Mouse (Mus musculus) intestine, embryonic 15.5 days (tissue): Measurements from ENCODE around the gene Zc3hav1l. TPM values are rescaled to one million over a fixed set of nuclear protein-coding genes. Genes with fewer than 3 reads are reported as not detected.

ENCODE experiments used
- ATAC-seq: fragments of 200-750 bp; cut with Nextera tagmentation; 2 replicates; pipeline ENCODE4 v1.8.0; 2017; ENCODE audit warnings: moderate TSS enrichment, moderate library complexity
- H3K27ac ChIP-seq: fragments of 300-500 bp; sonication (generic); 2 replicates; pipeline ENCODE4 v1.5.1; 2015; ENCODE audit warnings: mild to moderate bottlenecking, inconsistent platforms
- H3K27me3 ChIP-seq: fragments of 300-500 bp; sonication (generic); replicated peaks from 2 replicates; pipeline ENCODE4 v1.6.1; 2015; ENCODE audit warnings: inconsistent platforms
- H3K36me3 ChIP-seq: fragments of 300-500 bp; sonication (generic); 2 replicates; pipeline ENCODE4 v1.6.1; 2015; ENCODE audit warnings: inconsistent platforms
- H3K4me1 ChIP-seq: fragments of 300-500 bp; sonication (generic); replicated peaks from 2 replicates; pipeline ENCODE4 v1.6.1; 2015; ENCODE audit warnings: inconsistent platforms
- H3K4me2 ChIP-seq: fragments of 300-500 bp; sonication (generic); replicated peaks from 2 replicates; pipeline ENCODE4 v1.6.1; 2015; ENCODE audit warnings: mild to moderate bottlenecking, inconsistent platforms
- H3K4me3 ChIP-seq: fragments of 300-500 bp; sonication (generic); replicated peaks from 2 replicates; pipeline ENCODE4 v1.5.1; 2015; ENCODE audit warnings: inconsistent platforms
- H3K9ac ChIP-seq: fragments of 300-500 bp; sonication (generic); 2 replicates; pipeline ENCODE4 v1.6.1; 2015; ENCODE audit warnings: inconsistent platforms
- H3K9me3 ChIP-seq: fragments of 300-500 bp; sonication (generic); 2 replicates; pipeline ENCODE4 v1.6.1; 2016; ENCODE audit warnings: inconsistent platforms
- whole genome bisulfite sequencing: fragments of 180-500 bp; shearing (Covaris S2); methylation state at CpG from one replicate; pipeline ENCODE4 v1.1.7; 2015; 5-methylcytosine and 5-hydroxymethylcytosine counted together
- polyA plus RNA-seq: library from polyadenylated mRNA; unstranded; fragments of >200 nt; fragmentation: Nextera tagmentation; extraction: Ambion mirVana; gene quantifications from 2 replicates; pipeline ENCODE4 v1.2.1, GENCODE M21; 2015

Gene Zc3hav1l
- polyA plus RNA-seq, 1 experiment from 2014 or later = 9.0 TPM

DNA sequence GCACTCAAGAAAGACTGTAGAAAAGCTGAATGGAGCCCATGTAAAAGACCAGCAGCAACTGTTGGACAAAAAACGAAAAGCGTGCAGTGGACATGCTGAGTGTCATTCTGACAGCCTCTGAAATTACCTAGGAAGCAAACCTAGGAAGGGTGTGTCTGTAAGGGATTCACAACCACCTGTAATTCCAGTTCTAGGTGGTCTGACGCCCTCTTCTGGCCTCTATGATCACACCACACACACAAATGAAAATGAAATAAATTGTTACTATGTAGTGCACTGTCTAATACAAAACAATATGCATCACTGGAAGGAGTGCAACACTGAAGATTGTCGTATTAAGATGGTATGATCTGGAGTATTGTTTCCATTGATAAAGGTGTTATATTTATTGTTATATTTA lies 37.2 kb downstream of the Zc3hav1l start:
- Histone ChIP-seq H3K27me3 (no peaks in the 10 kb centered on the region), H3K27ac (no peak overlapping the region), H3K4me2 (no peak overlapping the region), H3K9me3 (no peaks in the 10 kb centered on the region), H3K4me3 (no peak overlapping the region), H3K36me3 (no peaks in the 10 kb centered on the region), H3K9ac (no peak overlapping the region), H3K4me1 (no peaks in the 10 kb centered on the region)
- ATAC-seq = no peak
- WGBS = 72% methylated on average over 4 of the region's 4 CpGs

DNA sequence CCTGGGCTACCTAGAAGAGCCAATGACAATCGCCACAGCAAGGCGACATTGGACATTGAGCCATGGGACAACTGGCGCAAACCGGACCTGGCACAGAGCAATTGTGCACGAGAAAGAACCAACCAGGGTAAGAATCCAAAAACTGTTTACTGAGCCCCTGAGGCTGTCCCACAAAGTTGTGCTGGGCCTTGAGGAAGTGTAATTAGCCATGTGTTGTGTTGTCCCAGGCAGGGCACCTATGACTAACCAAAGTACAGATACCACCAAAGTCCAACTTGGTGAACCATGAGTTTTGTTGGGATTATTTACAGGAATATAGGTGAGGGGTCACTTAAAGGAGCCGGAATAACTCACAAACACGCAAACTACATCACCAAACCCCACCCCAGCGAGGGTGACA lies 41.6 kb downstream of the Zc3hav1l start:
- Histone ChIP-seq H3K27me3 (no peaks in the 10 kb centered on the region), H3K36me3 (no peaks in the 10 kb centered on the region), H3K9ac (no peak overlapping the region), H3K4me1 (peaks cover 9% of the 10 kb centered on the region), H3K4me2 (no peak overlapping the region), H3K9me3 (no peaks in the 10 kb centered on the region), H3K27ac (no peak overlapping the region), H3K4me3 (no peak overlapping the region)
- ATAC-seq = no peak
- 93% methylated on average over 8 of the region's 8 CpGs for WGBS

DNA sequence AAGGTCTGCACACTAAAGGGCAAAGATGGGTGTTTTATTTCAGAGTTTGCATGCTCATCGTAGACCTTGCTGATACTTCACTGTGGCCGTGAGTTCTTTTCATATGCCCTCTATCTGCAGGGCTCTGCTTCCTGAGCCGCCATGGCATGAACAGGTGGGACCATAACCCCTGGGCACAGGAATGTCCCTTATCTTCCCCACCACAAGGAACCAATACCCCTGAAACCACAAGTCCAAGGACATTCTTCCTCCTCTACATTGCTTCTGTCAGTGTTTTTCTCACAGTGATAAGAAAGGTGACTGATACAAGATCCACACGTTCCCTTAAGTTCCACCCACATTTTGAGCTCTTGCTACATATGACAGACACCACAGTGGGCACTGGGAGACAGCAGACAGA lies 42.3 kb downstream of the Zc3hav1l start:
- ATAC-seq = no peak
- Histone ChIP-seq H3K4me2 (no peak overlapping the region), H3K9ac (no peak overlapping the region), H3K36me3 (no peaks in the 10 kb centered on the region), H3K4me1 (peaks cover 14% of the 10 kb centered on the region), H3K27ac (no peak overlapping the region), H3K27me3 (no peaks in the 10 kb centered on the region), H3K9me3 (no peaks in the 10 kb centered on the region), H3K4me3 (no peak overlapping the region)
- WGBS = 78% methylated on average over 4 of the region's 4 CpGs

DNA sequence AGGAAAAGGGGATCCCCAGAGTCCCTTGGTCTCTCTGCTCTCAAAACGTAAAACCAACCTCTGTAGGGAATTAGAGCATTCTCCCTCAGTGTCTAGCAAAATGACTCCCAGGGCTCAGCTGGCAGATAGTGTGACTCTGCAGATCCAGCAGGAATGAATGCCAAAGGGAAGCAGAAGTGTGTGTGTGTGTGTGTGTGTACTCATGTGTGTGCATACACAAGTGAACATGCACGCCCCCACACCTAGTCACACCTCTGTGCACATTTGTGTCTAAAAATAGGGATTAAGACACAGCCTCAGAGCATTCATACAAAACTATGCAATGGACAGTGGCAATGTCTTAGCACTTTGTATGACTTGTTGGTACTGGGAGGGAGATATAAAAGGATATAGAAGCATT lies 43.3 kb downstream of the Zc3hav1l start:
- Histone ChIP-seq H3K27me3 (no peaks in the 10 kb centered on the region), H3K4me2 (no peak overlapping the region), H3K9ac (no peak overlapping the region), H3K4me3 (no peak overlapping the region), H3K27ac (no peak overlapping the region), H3K36me3 (no peaks in the 10 kb centered on the region), H3K9me3 (no peaks in the 10 kb centered on the region), H3K4me1 (peaks cover 14% of the 10 kb centered on the region)
- no peak for ATAC-seq
- WGBS = 81% methylated on average over 2 of the region's 2 CpGs

DNA sequence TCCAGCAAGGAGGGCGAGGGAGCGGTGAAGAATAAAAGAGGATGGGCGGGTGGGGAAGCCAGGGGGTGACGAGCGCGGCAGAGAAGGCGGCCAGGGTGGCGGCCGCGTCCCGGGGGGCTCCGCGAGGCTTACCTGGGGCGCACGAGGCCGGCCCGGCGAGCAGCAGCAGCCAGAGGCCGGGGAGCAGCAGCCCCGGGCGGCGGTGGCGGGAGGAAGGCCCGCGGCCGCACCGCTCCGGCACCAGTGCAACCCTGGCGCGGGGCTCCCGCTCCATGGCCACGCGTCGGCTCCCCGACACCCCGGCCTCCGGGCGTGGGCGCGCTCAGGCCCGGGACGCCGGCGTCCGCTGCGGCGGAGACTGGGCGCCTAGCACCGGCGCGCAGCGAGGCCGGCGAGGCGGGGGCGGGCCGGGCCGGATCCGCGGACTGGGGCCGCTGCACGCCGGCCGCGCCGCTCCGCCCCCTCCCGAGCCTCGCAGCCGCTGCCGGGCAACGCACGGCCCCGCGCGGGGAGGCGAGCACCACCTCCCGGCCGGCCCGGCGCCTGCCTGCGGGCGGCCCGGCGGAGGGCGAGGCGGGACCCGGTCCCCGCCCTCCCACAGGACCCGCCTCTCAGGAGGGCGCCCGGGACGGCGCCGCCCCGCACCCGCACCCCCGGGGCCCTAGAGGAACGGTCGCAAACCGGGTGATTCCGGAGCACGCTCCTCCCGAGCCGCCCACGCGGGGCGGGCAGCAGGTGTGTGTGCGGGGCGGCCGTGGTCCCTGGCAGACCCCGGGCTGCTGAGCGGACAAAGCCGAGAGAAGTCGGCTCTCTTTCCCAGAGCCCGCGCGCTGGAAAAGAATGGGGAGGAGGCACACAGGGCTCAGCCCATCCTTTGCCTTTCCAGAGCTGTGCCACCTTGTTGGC lies 45.1 kb downstream of the Zc3hav1l start, which contains the start of gene D630045J12Rik:
Gene D630045J12Rik (minus strand): TSS at position 274 of the 906 bp plus-strand sequence.
- Histone ChIP-seq H3K27ac (peak within 1 kb of the TSS; percentile 62), H3K4me2 (peak within 1 kb of the TSS; percentile 86)

DNA sequence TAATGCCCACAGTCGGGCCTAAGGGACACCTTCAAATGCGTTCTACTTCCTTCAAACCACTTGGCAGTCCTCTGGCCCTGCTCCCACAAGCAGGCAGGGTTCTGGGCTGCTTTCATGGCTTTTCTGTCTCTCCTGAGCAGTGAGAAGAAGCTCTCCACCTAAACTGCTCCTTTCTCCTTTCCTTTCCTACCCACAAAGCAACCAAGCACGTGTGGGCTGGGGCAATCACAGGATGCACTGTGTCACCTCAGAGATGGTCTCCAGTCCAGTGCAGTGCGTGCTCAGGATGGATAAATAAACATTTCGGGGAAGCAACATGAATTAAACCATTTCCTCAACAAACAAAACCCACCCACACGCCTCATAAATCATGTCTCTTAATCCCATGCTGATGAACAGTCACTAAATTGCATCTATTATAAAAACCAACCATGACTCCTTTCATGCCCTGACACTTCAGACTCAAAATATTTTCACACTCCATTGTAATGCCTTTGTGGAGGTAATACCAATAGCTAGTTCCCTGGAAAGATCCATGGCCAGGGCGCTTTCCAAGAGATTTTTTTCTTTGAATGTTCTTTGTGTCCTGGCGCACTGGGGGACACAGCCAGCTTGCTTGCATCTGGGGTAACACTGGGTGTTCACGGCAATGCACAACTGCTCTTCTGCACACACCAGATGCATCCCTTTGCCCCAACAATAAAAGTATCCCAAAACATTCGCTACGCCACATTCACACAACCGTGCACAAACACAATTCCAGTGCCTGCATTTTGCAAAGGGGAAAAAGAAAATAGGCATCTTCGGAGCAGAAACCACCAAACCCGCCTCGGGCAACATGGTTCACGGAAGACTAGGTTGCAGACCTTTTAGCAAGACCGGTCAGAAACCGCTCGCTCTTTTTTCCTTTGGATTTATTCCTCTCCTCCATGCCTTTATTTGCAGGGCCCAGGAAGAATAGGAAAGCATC lies 46.0 kb downstream of the Zc3hav1l start:
- ATAC-seq = no peak

More for the DNA sequence above, 45.1 kb downstream of the Zc3hav1l start, which contains the start of gene D630045J12Rik:
- Histone ChIP-seq H3K9me3 (no peaks in the 10 kb centered on the region), H3K27me3 (no peaks in the 10 kb centered on the region), H3K9ac (peak within 1 kb of the TSS; percentile 91), H3K4me3 (peak within 1 kb of the TSS; percentile 89), H3K36me3 (no peaks in the 10 kb centered on the region), H3K4me1 (peaks cover 14% of the 10 kb centered on the region)
- WGBS = under 1% methylated on average over 106 of the region's 118 CpGs
- ATAC-seq = peak; percentile 99

DNA sequence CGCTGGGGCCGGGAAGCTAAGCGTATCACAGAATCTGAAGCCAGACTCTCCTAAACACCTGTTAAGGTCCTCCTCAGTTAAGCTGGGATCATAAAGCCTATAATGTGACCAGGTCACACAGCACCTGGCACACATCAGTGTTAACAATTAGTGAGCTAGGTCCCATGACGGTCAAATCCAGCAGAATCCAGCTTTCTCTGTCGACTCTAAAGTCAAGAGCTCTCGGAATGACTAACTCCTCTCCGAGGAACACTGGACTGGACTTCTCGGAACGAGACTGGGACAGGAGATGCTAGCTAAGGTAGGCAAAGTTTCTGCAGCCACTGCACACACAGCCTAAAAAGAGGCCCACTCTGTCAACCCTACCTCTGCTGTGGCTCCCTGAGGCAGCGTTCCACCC lies 46.9 kb downstream of the Zc3hav1l start:
- no peaks in the 10 kb centered on the region for H3K27me3 ChIP-seq
- H3K4me2 ChIP-seq = peak overlapping the region; percentile 86
- H3K27ac ChIP-seq = no peak overlapping the region
- no peaks in the 10 kb centered on the region for H3K36me3 ChIP-seq
- no peaks in the 10 kb centered on the region for H3K9me3 ChIP-seq
- no peak overlapping the region for H3K4me3 ChIP-seq
- H3K9ac ChIP-seq = 0 out of 2 replicates have a peak overlapping the region, but pooled peaks have one; percentile 91
- no peak for ATAC-seq
- peaks cover 14% of the 10 kb centered on the region for H3K4me1 ChIP-seq
- 66% methylated on average over 10 of the region's 10 CpGs for WGBS

More for the DNA sequence above, 46.0 kb downstream of the Zc3hav1l start:
- WGBS = 9% methylated on average over 19 of the region's 19 CpGs
- Histone ChIP-seq H3K27ac (peak overlapping the region; percentile 62; the same call in 1 of the 2 replicates), H3K27me3 (no peaks in the 10 kb centered on the region), H3K4me1 (peaks cover 14% of the 10 kb centered on the region), H3K9ac (peak overlapping the region; percentile 91), H3K4me3 (peak overlapping the region; percentile 89), H3K4me2 (peak overlapping the region; percentile 86), H3K9me3 (no peaks in the 10 kb centered on the region), H3K36me3 (no peaks in the 10 kb centered on the region)

DNA sequence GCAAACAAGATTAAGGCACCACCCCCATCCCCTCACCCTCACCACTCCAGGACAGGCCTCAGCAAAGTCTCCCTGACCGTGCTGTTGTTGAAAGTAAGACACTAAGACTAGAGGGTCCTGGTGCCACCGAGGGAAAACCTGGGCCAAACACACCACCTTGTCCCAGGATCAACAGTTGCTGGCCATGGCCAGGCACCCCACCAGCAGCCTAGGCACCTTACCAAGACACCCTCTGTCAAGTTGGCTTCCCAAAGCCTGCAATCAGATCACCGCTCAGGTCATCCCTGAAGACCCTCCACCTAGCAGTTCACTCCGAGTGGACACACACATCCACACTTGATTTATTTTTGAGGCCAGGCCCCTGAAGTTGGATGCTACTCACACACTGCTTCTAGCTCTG lies 47.6 kb downstream of the Zc3hav1l start:
- Histone ChIP-seq H3K27me3 (no peaks in the 10 kb centered on the region), H3K36me3 (no peaks in the 10 kb centered on the region), H3K4me1 (peaks cover 14% of the 10 kb centered on the region), H3K9ac (no peak overlapping the region), H3K27ac (no peak overlapping the region), H3K4me3 (no peak overlapping the region), H3K4me2 (peak overlapping the region; percentile 22; the same call in 1 of the 2 replicates), H3K9me3 (no peaks in the 10 kb centered on the region)
- 56% methylated on average over 4 of the region's 4 CpGs for WGBS
- ATAC-seq = no peak

DNA sequence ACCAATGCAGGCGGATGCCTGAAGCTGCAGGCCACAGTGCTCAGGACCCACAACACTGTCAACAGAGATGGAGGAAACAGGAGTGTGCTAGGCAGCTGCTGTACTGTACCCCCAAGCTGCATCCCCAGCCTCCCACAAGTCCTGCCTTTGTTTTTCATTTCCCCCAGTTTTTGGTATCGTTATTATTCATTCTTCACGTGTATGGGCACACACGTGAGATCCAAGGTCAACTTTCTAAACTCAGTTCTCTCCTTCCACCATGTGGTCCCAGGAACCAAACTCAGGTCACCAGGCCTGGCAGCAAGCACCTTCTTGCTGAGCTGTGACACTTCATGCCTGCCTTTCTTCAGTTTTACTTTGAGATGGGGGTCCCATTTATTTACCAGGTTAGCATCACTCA lies 51.7 kb downstream of the Zc3hav1l start:
- Histone ChIP-seq H3K27ac (no peak overlapping the region), H3K27me3 (no peaks in the 10 kb centered on the region), H3K4me2 (no peak overlapping the region), H3K36me3 (no peaks in the 10 kb centered on the region), H3K9me3 (no peaks in the 10 kb centered on the region), H3K9ac (no peak overlapping the region), H3K4me1 (peaks cover 4% of the 10 kb centered on the region), H3K4me3 (no peak overlapping the region)
- WGBS = 82% methylated on average over 4 of the region's 4 CpGs
- ATAC-seq = no peak

DNA sequence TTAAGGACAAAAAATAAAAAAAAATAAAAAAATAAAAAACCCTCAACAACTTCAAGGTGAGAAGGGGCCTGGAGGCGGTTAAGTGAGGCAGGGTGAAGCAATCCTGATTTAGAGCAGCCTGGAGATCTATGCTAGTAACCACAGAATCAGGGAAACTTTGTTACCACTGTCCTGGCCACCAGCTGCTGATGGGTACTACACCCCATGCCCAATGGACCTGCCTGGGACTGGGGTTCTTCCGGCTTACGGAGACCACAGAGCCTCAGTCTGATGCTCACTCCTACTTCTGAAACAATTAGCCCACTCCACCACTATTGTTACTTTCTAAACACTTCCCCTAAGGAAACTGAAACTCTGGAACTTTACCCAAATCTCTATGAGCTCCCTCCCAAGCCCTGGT lies 54.3 kb downstream of the Zc3hav1l start:
- Histone ChIP-seq H3K4me2 (no peak overlapping the region), H3K27ac (no peak overlapping the region), H3K4me1 (no peaks in the 10 kb centered on the region), H3K9ac (no peak overlapping the region), H3K9me3 (no peaks in the 10 kb centered on the region), H3K36me3 (no peaks in the 10 kb centered on the region), H3K27me3 (no peaks in the 10 kb centered on the region), H3K4me3 (no peak overlapping the region)
- no peak for ATAC-seq
- 84% methylated on average over 3 of the region's 3 CpGs for WGBS

DNA sequence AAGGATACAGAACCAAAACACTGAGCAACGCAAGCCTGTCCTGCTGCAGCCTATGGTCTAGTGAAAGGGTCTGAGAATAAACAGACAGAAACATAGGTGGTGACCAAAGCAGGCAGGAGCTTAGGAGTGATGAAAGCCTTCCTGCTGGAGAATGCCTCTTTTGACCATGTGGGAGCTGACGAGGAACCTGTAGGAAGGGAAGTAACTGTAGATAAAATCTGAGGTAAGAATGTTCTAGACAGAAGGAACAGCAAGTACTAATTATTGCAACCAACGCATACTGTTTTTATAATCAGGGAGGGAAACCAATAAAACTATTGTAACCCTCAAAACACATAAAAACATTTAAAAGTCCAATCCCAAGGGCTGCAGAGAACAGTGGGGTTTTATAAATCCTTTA lies 54.9 kb downstream of the Zc3hav1l start:
- H3K36me3 ChIP-seq = no peaks in the 10 kb centered on the region
- H3K27ac ChIP-seq = no peak overlapping the region
- H3K4me2 ChIP-seq = no peak overlapping the region
- no peaks in the 10 kb centered on the region for H3K9me3 ChIP-seq
- no peak overlapping the region for H3K4me3 ChIP-seq
- H3K4me1 ChIP-seq = no peaks in the 10 kb centered on the region
- ATAC-seq = no peak
- 50% methylated on average over 3 of the region's 3 CpGs for whole genome bisulfite sequencing
- no peak overlapping the region for H3K9ac ChIP-seq
- no peaks in the 10 kb centered on the region for H3K27me3 ChIP-seq

DNA sequence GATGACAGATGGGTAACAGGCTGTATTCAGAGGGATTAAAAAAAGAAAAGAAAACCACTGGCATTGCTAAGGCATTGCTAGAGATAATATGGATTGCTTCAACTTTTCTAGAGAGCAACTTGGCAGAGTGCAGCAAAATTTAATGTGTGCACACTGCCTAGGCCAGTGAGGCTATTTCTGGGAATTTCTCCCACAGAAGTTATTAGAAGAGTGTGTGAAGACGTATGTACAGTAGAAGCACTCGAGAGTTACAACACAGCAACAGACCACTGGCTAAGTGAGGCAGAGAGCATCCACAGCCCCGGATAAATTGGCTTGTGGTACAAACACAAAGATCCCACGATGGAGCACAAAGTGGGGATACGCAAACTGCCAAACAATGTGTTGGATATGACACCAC lies 56.2 kb downstream of the Zc3hav1l start:
- H3K27me3 ChIP-seq = no peaks in the 10 kb centered on the region
- no peak overlapping the region for H3K4me3 ChIP-seq
- H3K36me3 ChIP-seq = no peaks in the 10 kb centered on the region
- ATAC-seq = no peak
- no peak overlapping the region for H3K9ac ChIP-seq
- no peak overlapping the region for H3K4me2 ChIP-seq
- WGBS = 71% methylated on average over 5 of the region's 5 CpGs
- no peak overlapping the region for H3K27ac ChIP-seq
- no peaks in the 10 kb centered on the region for H3K4me1 ChIP-seq
- H3K9me3 ChIP-seq = no peaks in the 10 kb centered on the region
